Mouse (Mus musculus) hindbrain, embryonic 12.5 days (tissue): ENCODE measurements around the gene Fstl1. TPM values are rescaled to one million over a fixed set of nuclear protein-coding genes. Genes with fewer than 3 reads are reported as not detected.

ENCODE experiments used
- ATAC-seq: fragments of 200-750 bp; cut with Nextera tagmentation; 2 replicates; pipeline ENCODE4 v1.8.0; 2017; ENCODE audit warnings: moderate TSS enrichment; ENCODE audit not compliant: low FRiP score
- H3K27ac ChIP-seq: fragments of 300-500 bp; sonication (generic); 2 replicates; pipeline ENCODE4 v1.5.1; 2016; ENCODE audit warnings: mild to moderate bottlenecking
- H3K27me3 ChIP-seq: fragments of 300-500 bp; sonication (generic); 2 replicates; pipeline ENCODE4 v1.6.1; 2016; ENCODE audit warnings: mild to moderate bottlenecking
- H3K36me3 ChIP-seq: fragments of 300-500 bp; sonication (generic); 2 replicates; pipeline ENCODE4 v1.6.1; 2016; ENCODE audit warnings: mild to moderate bottlenecking
- H3K4me1 ChIP-seq: fragments of 300-500 bp; sonication (generic); 2 replicates; pipeline ENCODE4 v1.6.1; 2016
- H3K4me2 ChIP-seq: fragments of 300-500 bp; sonication (generic); replicated peaks from 2 replicates; pipeline ENCODE4 v1.6.1; 2016; ENCODE audit warnings: mild to moderate bottlenecking
- H3K4me3 ChIP-seq: fragments of 300-500 bp; sonication (generic); 2 replicates; pipeline ENCODE4 v1.5.1; 2016; ENCODE audit warnings: mild to moderate bottlenecking
- H3K9ac ChIP-seq: fragments of 300-500 bp; sonication (generic); 2 replicates; pipeline ENCODE4 v1.6.1; 2016; ENCODE audit warnings: mild to moderate bottlenecking, moderate library complexity
- H3K9me3 ChIP-seq: fragments of 300-500 bp; sonication (generic); replicated peaks from 2 replicates; pipeline ENCODE4 v1.6.1; 2016; ENCODE audit warnings: mild to moderate bottlenecking
- WGBS: fragments of 180-500 bp; shearing (Covaris S2); methylation state at CpG from one replicate; pipeline ENCODE4 v1.1.7; 2016; 5-methylcytosine and 5-hydroxymethylcytosine counted together
- polyA plus RNA-seq: library from polyadenylated mRNA; unstranded; fragments of >200 nt; fragmentation: Nextera tagmentation; extraction: Ambion mirVana; gene quantifications from 2 replicates; pipeline ENCODE4 v1.2.1, GENCODE M21; 2016

Gene Fstl1
- polyA plus RNA-seq, result 328 and 345 TPM in 2 replicates

GRCm38 (mm10) chr16:37776860-37777651 is at the start of gene Fstl1:
Gene Fstl1, plus strand, starts transcription at chr16:37776873.
- under 1% methylated on average over 50 of the region's 52 CpGs for WGBS
- Histone ChIP-seq H3K9ac (peak within 1 kb of the TSS; percentile 79), H3K27ac (peak within 1 kb of the TSS; percentile 42), H3K4me1 (peaks cover 21% of the 10 kb centered on the region), H3K36me3 (0 out of 2 replicates have a peak, but pooled peaks cover 4% of the 10 kb centered on the region), H3K4me3 (peak within 1 kb of the TSS; percentile 74), H3K4me2 (peak within 1 kb of the TSS; percentile 57), H3K27me3 (no peaks in the 10 kb centered on the region), H3K9me3 (no peaks in the 10 kb centered on the region)
- ATAC-seq, result peak; percentile 80

GRCm38 (mm10) chr16:37728674-37729073 is 48.0 kb upstream of the Fstl1 start:
- H3K9ac ChIP-seq, result no peak overlapping the region
- no peak overlapping the region for H3K27ac ChIP-seq

GRCm38 (mm10) chr16:37729381-37730150 is 47.1 kb upstream of the Fstl1 start:
- Histone ChIP-seq H3K9me3 (no peaks in the 10 kb centered on the region), H3K4me2 (no peak overlapping the region), H3K36me3 (no peaks in the 10 kb centered on the region), H3K4me3 (no peak overlapping the region), H3K27me3 (no peaks in the 10 kb centered on the region), H3K27ac (peak overlapping the region; percentile 5; the same call in 1 of the 2 replicates), H3K4me1 (peaks cover 3% of the 10 kb centered on the region; the same call in 1 of the 2 replicates), H3K9ac (no peak overlapping the region)
- WGBS, result 77% methylated on average over 9 of the region's 9 CpGs
- ATAC-seq, result no peak

More at GRCm38 (mm10) chr16:37728674-37729073, 48.0 kb upstream of the Fstl1 start:
- no peaks in the 10 kb centered on the region for H3K36me3 ChIP-seq
- no peaks in the 10 kb centered on the region for H3K9me3 ChIP-seq
- H3K4me2 ChIP-seq, result no peak overlapping the region
- H3K27me3 ChIP-seq, result no peaks in the 10 kb centered on the region
- peaks cover 3% of the 10 kb centered on the region; the same call in 1 of the 2 replicates for H3K4me1 ChIP-seq
- no peak for ATAC-seq
- no peak overlapping the region for H3K4me3 ChIP-seq
- 78% methylated on average over 1 of the region's 1 CpGs for WGBS

GRCm38 (mm10) chr16:37730293-37730835 is 46.3 kb upstream of the Fstl1 start:
- Histone ChIP-seq H3K36me3 (no peaks in the 10 kb centered on the region), H3K9me3 (no peaks in the 10 kb centered on the region), H3K4me2 (no peak overlapping the region), H3K4me1 (peaks cover 3% of the 10 kb centered on the region; the same call in 1 of the 2 replicates), H3K9ac (no peak overlapping the region), H3K27ac (0 out of 2 replicates have a peak overlapping the region, but pooled peaks have one; percentile 40), H3K27me3 (no peaks in the 10 kb centered on the region), H3K4me3 (no peak overlapping the region)
- ATAC-seq, result no peak
- 74% methylated on average over 8 of the region's 8 CpGs for WGBS

GRCm38 (mm10) chr16:37731431-37731830 is 45.2 kb upstream of the Fstl1 start:
- no peaks in the 10 kb centered on the region for H3K27me3 ChIP-seq
- H3K36me3 ChIP-seq, result no peaks in the 10 kb centered on the region
- H3K4me1 ChIP-seq, result peaks cover 3% of the 10 kb centered on the region; the same call in 1 of the 2 replicates
- H3K9me3 ChIP-seq, result no peaks in the 10 kb centered on the region
- 75% methylated on average over 4 of the region's 4 CpGs for WGBS
- no peak overlapping the region for H3K4me3 ChIP-seq
- no peak overlapping the region for H3K9ac ChIP-seq
- no peak overlapping the region for H3K4me2 ChIP-seq
- no peak for ATAC-seq
- peak overlapping the region; percentile 76 for H3K27ac ChIP-seq

- WGBS, result 61% methylated on average over 7 of the region's 7 CpGs
- Histone ChIP-seq H3K9ac (no peak overlapping the region), H3K36me3 (no peaks in the 10 kb centered on the region), H3K4me1 (peaks cover 3% of the 10 kb centered on the region; the same call in 1 of the 2 replicates), H3K9me3 (no peaks in the 10 kb centered on the region), H3K4me3 (no peak overlapping the region), H3K27me3 (no peaks in the 10 kb centered on the region), H3K27ac (peak overlapping the region; percentile 76), H3K4me2 (no peak overlapping the region)
- ATAC-seq, result no peak
Observed at GRCm38 (mm10) chr16:37732023-37732761, 44.5 kb upstream of the Fstl1 start.

- Histone ChIP-seq H3K36me3 (no peaks in the 10 kb centered on the region), H3K27me3 (no peaks in the 10 kb centered on the region), H3K27ac (no peak overlapping the region), H3K4me1 (no peaks in the 10 kb centered on the region), H3K9ac (no peak overlapping the region), H3K4me3 (no peak overlapping the region), H3K9me3 (no peaks in the 10 kb centered on the region), H3K4me2 (no peak overlapping the region)
- no peak for ATAC-seq
- WGBS, result 89% methylated on average over 2 of the region's 2 CpGs
Observed at GRCm38 (mm10) chr16:37740076-37740475, 36.6 kb upstream of the Fstl1 start.

- Histone ChIP-seq H3K4me1 (no peaks in the 10 kb centered on the region), H3K27ac (no peak overlapping the region), H3K36me3 (no peaks in the 10 kb centered on the region), H3K4me3 (no peak overlapping the region), H3K9ac (no peak overlapping the region), H3K9me3 (no peaks in the 10 kb centered on the region), H3K4me2 (no peak overlapping the region), H3K27me3 (no peaks in the 10 kb centered on the region)
- ATAC-seq, result no peak
- 87% methylated on average over 4 of the region's 4 CpGs for WGBS
Observed at GRCm38 (mm10) chr16:37742266-37742665, 34.4 kb upstream of the Fstl1 start.

GRCm38 (mm10) chr16:37752876-37753275 is 23.8 kb upstream of the Fstl1 start:
- H3K27me3 ChIP-seq, result no peaks in the 10 kb centered on the region
- H3K9me3 ChIP-seq, result no peaks in the 10 kb centered on the region
- no peak overlapping the region for H3K9ac ChIP-seq
- 24% methylated on average over 2 of the region's 2 CpGs for WGBS
- no peak overlapping the region for H3K4me2 ChIP-seq
- ATAC-seq, result no peak
- H3K36me3 ChIP-seq, result no peaks in the 10 kb centered on the region
- H3K4me3 ChIP-seq, result no peak overlapping the region
- peaks cover 6% of the 10 kb centered on the region; the same call in 1 of the 2 replicates for H3K4me1 ChIP-seq
- H3K27ac ChIP-seq, result peak overlapping the region; percentile 19; the same call in 1 of the 2 replicates

- Histone ChIP-seq H3K4me2 (no peak overlapping the region), H3K27me3 (no peaks in the 10 kb centered on the region), H3K36me3 (no peaks in the 10 kb centered on the region), H3K9me3 (no peaks in the 10 kb centered on the region), H3K9ac (no peak overlapping the region), H3K27ac (no peak overlapping the region), H3K4me3 (no peak overlapping the region), H3K4me1 (peaks cover 6% of the 10 kb centered on the region; the same call in 1 of the 2 replicates)
- WGBS, result 84% methylated on average over 1 of the region's 1 CpGs
- no peak for ATAC-seq
Observed at GRCm38 (mm10) chr16:37753809-37754208, 22.9 kb upstream of the Fstl1 start.

- Histone ChIP-seq H3K36me3 (no peaks in the 10 kb centered on the region), H3K4me3 (no peak overlapping the region), H3K27ac (no peak overlapping the region), H3K9ac (no peak overlapping the region), H3K4me2 (no peak overlapping the region), H3K4me1 (peaks cover 6% of the 10 kb centered on the region; the same call in 1 of the 2 replicates), H3K9me3 (no peaks in the 10 kb centered on the region), H3K27me3 (no peaks in the 10 kb centered on the region)
- no peak; the same call in 1 of the 2 replicates for ATAC-seq
- 50% methylated on average over 4 of the region's 4 CpGs for WGBS
Observed at GRCm38 (mm10) chr16:37754483-37754882, 22.2 kb upstream of the Fstl1 start.
